Mouse (Mus musculus) neural tube, embryonic 13.5 days (tissue): Measurements from ENCODE around the gene Miga1. TPM values are rescaled to one million over a fixed set of nuclear protein-coding genes. Genes with fewer than 3 reads are reported as not detected.

ENCODE experiments used
- ATAC-seq: fragments of 200-750 bp; cut with Nextera tagmentation; 2 replicates; pipeline ENCODE4 v1.8.0; 2017; ENCODE audit warnings: low read depth, mild to moderate bottlenecking, moderate TSS enrichment, moderate library complexity
- H3K27ac ChIP-seq: fragments of 300-500 bp; sonication (generic); replicated peaks from 2 replicates; pipeline ENCODE4 v1.5.1; 2015; ENCODE audit warnings: moderate library complexity, mild to moderate bottlenecking, inconsistent platforms
- H3K27me3 ChIP-seq: fragments of 300-500 bp; sonication (generic); 2 replicates; pipeline ENCODE4 v1.6.1; 2015; ENCODE audit warnings: mild to moderate bottlenecking, inconsistent platforms
- H3K36me3 ChIP-seq: fragments of 300-500 bp; sonication (generic); 2 replicates; pipeline ENCODE4 v1.6.1; 2015; ENCODE audit warnings: mild to moderate bottlenecking, inconsistent platforms
- H3K4me1 ChIP-seq: fragments of 300-500 bp; sonication (generic); replicated peaks from 2 replicates; pipeline ENCODE4 v1.6.1; 2015; ENCODE audit warnings: inconsistent platforms
- H3K4me2 ChIP-seq: fragments of 300-500 bp; sonication (generic); 2 replicates; pipeline ENCODE4 v1.6.1; 2015; ENCODE audit warnings: inconsistent platforms, mild to moderate bottlenecking, moderate library complexity
- H3K4me3 ChIP-seq: fragments of 300-500 bp; sonication (generic); 2 replicates; pipeline ENCODE4 v1.5.1; 2015; ENCODE audit warnings: mild to moderate bottlenecking, inconsistent platforms
- H3K9ac ChIP-seq: fragments of 300-500 bp; sonication (generic); 2 replicates; pipeline ENCODE4 v1.6.1; 2015; ENCODE audit warnings: moderate library complexity, mild to moderate bottlenecking, inconsistent platforms
- H3K9me3 ChIP-seq: fragments of 300-500 bp; sonication (generic); 2 replicates; pipeline ENCODE4 v1.6.1; 2016; ENCODE audit warnings: inconsistent platforms
- WGBS: fragments of 180-500 bp; shearing (Covaris S2); methylation state at CpG from one replicate; pipeline ENCODE4 v1.1.7; 2015; 5-methylcytosine and 5-hydroxymethylcytosine counted together
- polyA plus RNA-seq: library from polyadenylated mRNA; unstranded; fragments of >200 nt; fragmentation: Nextera tagmentation; extraction: Ambion mirVana; gene quantifications from 2 replicates; pipeline ENCODE4 v1.2.1, GENCODE M21; 2015

Miga1 gene
- polyA plus RNA-seq, 1 experiment from 2014 or later = 17.2 TPM

DNA sequence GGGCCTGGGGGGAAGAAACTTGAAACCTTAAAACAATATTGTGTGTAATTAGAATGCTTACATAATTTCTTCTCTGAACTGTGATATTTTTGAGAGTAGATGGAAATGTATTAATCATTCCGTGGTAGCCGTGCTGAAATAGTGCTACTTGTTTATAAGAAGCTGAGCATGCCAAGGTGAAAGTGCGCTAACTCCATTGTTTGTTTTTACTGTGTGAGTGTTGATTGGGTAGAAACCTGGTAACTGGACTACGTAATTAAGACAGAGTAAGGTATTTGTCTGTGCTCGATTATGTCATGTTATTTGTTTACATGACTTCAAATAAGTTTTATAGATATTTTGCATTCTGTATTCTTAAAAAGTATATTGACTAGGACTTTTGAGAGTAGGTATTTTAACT is 110.9 kb downstream of the Miga1 start:
- no peak overlapping the region for H3K4me3 ChIP-seq
- WGBS = 94% methylated on average over 5 of the region's 5 CpGs
- peaks cover 81% of the 10 kb centered on the region for H3K36me3 ChIP-seq
- no peak overlapping the region for H3K27ac ChIP-seq
- H3K9ac ChIP-seq = no peak overlapping the region
- no peaks in the 10 kb centered on the region for H3K4me1 ChIP-seq
- H3K9me3 ChIP-seq = no peaks in the 10 kb centered on the region
- ATAC-seq = no peak
- H3K27me3 ChIP-seq = no peaks in the 10 kb centered on the region
- no peak overlapping the region for H3K4me2 ChIP-seq

DNA sequence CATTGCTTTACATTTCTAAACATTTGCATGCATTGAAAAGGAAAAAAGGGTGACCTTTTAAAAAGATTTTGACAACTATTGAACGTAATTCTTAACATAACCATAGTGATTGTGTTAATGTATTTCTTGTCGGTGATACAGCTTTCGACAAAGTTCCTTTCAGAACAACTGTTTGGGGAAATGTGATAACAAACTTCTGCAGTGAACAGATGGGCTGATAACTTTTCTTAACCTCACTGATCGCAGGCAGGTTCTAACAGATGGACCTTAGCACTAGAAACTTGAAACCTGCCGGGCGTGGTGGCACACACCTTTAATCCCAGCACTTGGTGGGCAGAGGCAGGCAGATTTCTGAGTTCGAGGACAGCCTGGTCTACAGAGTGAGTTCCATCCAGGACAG is 111.4 kb downstream of the Miga1 start:
- H3K9ac ChIP-seq = no peak overlapping the region
- no peak overlapping the region for H3K27ac ChIP-seq
- no peaks in the 10 kb centered on the region for H3K9me3 ChIP-seq
- 95% methylated on average over 7 of the region's 7 CpGs for WGBS
- no peaks in the 10 kb centered on the region for H3K4me1 ChIP-seq
- H3K36me3 ChIP-seq = peaks cover 81% of the 10 kb centered on the region
- no peak overlapping the region for H3K4me3 ChIP-seq
- H3K27me3 ChIP-seq = no peaks in the 10 kb centered on the region
- ATAC-seq = no peak
- no peak overlapping the region for H3K4me2 ChIP-seq

DNA sequence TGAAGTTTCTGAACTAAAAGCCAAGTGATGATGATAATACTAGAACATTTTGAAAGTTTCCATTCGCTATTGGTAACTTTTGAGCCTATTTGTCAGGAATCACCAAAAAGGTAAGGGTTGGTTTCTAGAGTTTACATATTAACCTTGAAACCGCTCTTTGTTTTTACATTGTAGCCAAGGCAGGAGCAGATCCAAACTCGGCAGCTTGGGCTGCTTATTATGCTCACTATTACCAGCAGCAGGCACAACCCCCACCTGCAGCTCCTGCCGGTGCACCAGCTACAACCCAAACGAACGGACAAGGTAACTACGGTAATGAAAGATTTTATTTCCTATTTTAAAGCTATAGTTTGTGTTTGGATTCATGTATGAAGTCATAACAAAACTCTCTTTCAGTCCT is 114.3 kb downstream of the Miga1 start:
- no peak overlapping the region for H3K4me2 ChIP-seq
- no peaks in the 10 kb centered on the region for H3K27me3 ChIP-seq
- H3K4me3 ChIP-seq = no peak overlapping the region
- WGBS = 94% methylated on average over 7 of the region's 7 CpGs
- H3K4me1 ChIP-seq = no peaks in the 10 kb centered on the region
- H3K27ac ChIP-seq = no peak overlapping the region
- no peaks in the 10 kb centered on the region for H3K9me3 ChIP-seq
- no peak overlapping the region for H3K9ac ChIP-seq
- peaks cover 91% of the 10 kb centered on the region for H3K36me3 ChIP-seq
- ATAC-seq = no peak

DNA sequence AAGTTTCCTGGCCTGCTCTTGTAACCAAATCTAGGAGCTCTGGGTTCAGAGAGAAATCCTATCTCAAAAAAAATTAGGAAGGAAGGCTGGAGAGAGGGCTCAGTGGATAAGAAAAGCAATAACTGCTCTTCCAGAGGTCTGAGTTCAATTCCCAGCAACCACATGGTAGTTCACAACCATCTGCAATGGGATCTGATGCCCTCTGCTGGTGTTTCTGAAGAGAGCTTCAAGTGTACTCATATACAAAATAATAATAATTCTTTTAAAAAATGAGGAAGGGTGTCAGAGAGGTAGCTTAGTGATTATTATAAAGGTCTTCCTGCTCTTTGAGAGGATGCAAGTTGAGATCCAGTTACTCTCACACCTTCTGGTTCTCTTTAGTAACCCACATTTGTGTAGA is 115.3 kb downstream of the Miga1 start:
- Histone ChIP-seq H3K36me3 (peaks cover 92% of the 10 kb centered on the region), H3K27ac (no peak overlapping the region), H3K27me3 (no peaks in the 10 kb centered on the region), H3K4me3 (no peak overlapping the region), H3K4me1 (no peaks in the 10 kb centered on the region), H3K9ac (no peak overlapping the region), H3K9me3 (no peaks in the 10 kb centered on the region), H3K4me2 (no peak overlapping the region)
- ATAC-seq = no peak

Other genes starting within 250 kb of the Miga1 start
- 4.4 and 5.7 TPM in 2 replicates for gene Gipc2, start 174.2 kb downstream of the Miga1 start, polyA plus RNA-seq
- 38.5 and 43.4 TPM in 2 replicates for gene Dnajb4, start 130.1 kb downstream of the Miga1 start, polyA plus RNA-seq
- gene Fubp1, start 130.0 kb downstream of the Miga1 start, polyA plus RNA-seq = 267 and 280 TPM in 2 replicates
- gene Nexn, start 74.1 kb downstream of the Miga1 start, polyA plus RNA-seq = 2.1 and 4.0 TPM in 2 replicates
- 87.9 and 104 TPM in 2 replicates for gene Usp33, start 6.1 kb upstream of the Miga1 start, polyA plus RNA-seq
- 28.5 and 29.7 TPM in 2 replicates for gene Zzz3, start 55.1 kb upstream of the Miga1 start, polyA plus RNA-seq